Mouse (Mus musculus): Measurements from ENCODE around the gene 4930544D05Rik. TPM values are rescaled to one million over a fixed set of nuclear protein-coding genes. Genes with fewer than 3 reads are reported as not detected.

Gene 4930544D05Rik
- total and polyA plus RNA-seq, 2 experiments: not detected

DNA sequence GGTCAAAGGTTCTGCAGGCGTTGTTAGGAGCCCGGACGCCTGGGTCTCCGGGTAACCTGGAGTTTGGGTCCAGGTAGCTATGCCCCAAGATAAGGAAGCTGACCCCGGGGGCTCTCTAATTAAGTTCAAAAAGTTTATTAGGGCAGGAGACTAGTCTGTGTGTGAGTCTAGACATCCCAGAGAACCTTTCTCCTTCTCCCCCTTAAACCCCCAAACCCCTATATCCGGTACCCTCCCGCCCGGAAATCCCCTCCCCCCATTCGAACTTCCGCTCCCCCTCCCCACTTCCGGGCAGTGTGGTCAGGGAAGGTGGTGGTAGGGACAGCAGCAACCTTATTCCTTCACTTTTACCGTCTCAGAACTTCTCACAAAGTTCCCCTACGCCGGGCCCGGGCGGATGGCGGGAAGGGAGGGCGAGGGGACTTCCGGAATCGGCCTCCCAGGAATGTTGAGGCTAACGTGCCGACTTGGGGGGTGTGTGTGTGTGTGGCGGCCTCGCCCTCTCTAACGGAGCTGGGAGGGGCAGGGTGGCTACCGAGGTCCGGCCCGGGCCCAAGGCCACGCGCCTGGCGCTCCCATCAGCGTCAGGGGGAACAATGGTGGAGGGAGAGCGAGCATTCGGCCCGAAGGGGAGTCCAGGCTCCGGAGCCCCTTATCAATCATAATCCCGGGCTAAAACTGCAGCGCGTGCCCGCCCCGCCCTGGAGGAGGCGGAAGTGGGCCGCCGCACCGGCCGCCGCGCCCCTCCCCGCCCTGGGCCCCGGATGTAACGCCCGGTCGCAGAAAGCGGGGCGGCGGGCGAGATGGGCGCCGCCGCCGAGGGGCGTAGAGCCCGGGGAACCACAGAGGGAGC lies 37.9 kb downstream of the 4930544D05Rik start:
- peak overlapping the region; percentile 98 for H3K9ac ChIP-seq (ENCODE audit: low read depth, low read length)
- H3K4me1 ChIP-seq (ENCODE audit: control insufficient read depth, insufficient read depth, low read length): peaks cover 19% of the 10 kb centered on the region
- TF ChIP-seq CTCF (IDR thresholded peaks at IDR 0.05; ENCODE audit: low read depth, low read length): no peak
- no peak for TF ChIP-seq POLR2A (IDR thresholded peaks at IDR 0.05; ENCODE audit: extremely low read depth, insufficient read depth, low read length)
- H3K27ac ChIP-seq (replicated peaks; ENCODE audit: insufficient read depth, low read depth, low read length): peak overlapping the region; percentile 97
- peak overlapping the region; percentile 96 for H3K4me3 ChIP-seq (ENCODE audit: insufficient read depth, low read depth, low read length)
- WGBS: under 1% methylated on average over 62 of the region's 63 CpGs
- peaks cover 29% of the 10 kb centered on the region for H3K79me2 ChIP-seq (ENCODE audit: control insufficient read depth, insufficient read depth, low read length)
- H3K36me3 ChIP-seq (ENCODE audit: control insufficient read depth, insufficient read depth, low read length): peaks cover 36% of the 10 kb centered on the region
- DNase-seq (ENCODE audit: extremely low read depth, low read depth, low spot score): no peak
- H3K27me3 ChIP-seq (ENCODE audit: control insufficient read depth, insufficient read depth, low read length): no peaks in the 10 kb centered on the region

DNA sequence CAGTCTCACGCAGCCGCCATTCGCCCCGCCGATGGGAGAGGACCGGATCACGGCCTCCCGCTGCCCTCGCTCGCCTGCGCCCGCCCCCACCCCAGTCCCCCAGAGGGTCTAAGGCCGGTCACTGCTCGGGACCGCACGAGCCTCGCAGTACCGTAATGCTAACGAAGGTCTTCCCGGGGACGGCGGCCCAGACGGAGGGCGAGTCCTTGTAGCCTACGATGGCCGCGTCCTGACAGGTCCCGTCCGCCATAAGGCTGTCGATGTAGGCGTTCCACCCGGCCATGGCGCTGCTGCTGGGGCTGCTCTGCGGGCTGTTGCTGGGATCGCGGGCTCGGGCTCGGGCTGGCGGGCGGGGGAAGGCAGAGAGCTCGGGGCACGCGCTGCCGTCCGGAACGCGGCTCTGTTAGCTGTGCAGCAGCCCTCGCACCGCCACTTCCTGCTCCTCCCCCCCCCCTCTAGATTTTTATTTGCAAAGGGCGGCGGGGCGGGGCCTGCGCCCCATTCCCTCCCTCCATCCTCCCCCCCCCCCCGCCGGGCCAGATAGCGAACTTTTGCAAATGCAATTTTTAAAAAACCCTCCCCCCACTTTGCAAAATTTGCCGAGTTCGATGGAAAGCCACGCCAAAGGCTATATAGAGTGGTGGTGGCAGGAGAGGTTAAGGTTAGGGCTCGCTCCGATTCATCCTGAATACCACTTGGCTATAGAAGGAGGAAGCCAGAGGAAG lies 38.7 kb downstream of the 4930544D05Rik start, which contains the start of gene Pfn1:
Gene Pfn1, minus strand, starts transcription at position 447 of the 725 bp plus-strand sequence.
- Histone ChIP-seq H3K27me3 (ENCODE audit: control insufficient read depth, insufficient read depth, low read length) (no peaks in the 10 kb centered on the region), H3K4me1 (ENCODE audit: control insufficient read depth, insufficient read depth, low read length) (peaks cover 14% of the 10 kb centered on the region), H3K36me3 (ENCODE audit: control insufficient read depth, insufficient read depth, low read length) (peaks cover 32% of the 10 kb centered on the region), H3K27ac (replicated peaks; ENCODE audit: insufficient read depth, low read depth, low read length) (peak within 1 kb of the TSS; percentile 97), H3K79me2 (ENCODE audit: control insufficient read depth, insufficient read depth, low read length) (peaks cover 24% of the 10 kb centered on the region), H3K4me3 (ENCODE audit: insufficient read depth, low read depth, low read length) (peak within 1 kb of the TSS; percentile 96), H3K9ac (ENCODE audit: low read depth, low read length) (peak within 1 kb of the TSS; percentile 98)
- TF ChIP-seq CTCF (IDR thresholded peaks at IDR 0.05; ENCODE audit: low read depth, low read length): no peak
- peak; percentile 97 for TF ChIP-seq POLR2A (IDR thresholded peaks at IDR 0.05; ENCODE audit: extremely low read depth, insufficient read depth, low read length)
- under 1% methylated on average over 60 of the region's 61 CpGs for WGBS
- DNase-seq (ENCODE audit: extremely low read depth, low read depth, low spot score): peak; percentile 73

DNA sequence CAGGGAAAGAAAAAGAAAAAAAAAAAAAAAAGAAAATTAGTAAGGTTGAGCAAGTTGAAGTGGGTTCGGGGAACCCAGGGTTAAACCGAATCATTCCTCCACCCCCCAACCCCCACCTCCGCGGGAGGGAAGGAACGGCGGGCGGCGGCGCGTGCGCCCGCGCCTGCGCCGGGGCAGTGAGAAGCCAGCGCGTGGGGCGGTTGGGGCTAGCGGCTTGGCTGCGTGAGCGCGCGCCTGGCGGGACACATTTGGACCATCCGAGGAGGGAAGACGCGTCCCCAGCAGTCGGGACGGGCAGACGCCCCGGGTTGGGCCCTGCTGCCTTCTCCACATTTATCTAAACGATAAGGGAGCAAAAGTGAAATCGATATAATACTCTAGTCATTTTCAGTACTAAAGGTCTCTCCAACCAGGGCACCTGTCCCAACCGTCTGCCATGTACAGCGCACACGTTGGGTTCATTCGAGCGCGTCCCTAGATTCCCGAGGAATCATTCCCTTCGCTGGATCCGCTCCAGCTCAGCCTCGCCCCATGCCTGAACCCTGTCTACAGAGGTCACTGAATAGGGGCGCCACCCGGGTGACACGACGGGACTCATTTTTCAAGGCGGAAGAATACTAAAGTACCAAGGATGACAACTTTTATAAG lies 39.4 kb downstream of the 4930544D05Rik start:
- peak overlapping the region; percentile 56 for H3K9ac ChIP-seq (ENCODE audit: low read depth, low read length)
- peak; percentile 75 for TF ChIP-seq POLR2A (IDR thresholded peaks at IDR 0.05; ENCODE audit: extremely low read depth, insufficient read depth, low read length)
- no peak for TF ChIP-seq CTCF (IDR thresholded peaks at IDR 0.05; ENCODE audit: low read depth, low read length)
- DNase-seq (ENCODE audit: extremely low read depth, low read depth, low spot score): peak; percentile 88
- H3K4me3 ChIP-seq (ENCODE audit: insufficient read depth, low read depth, low read length): peak overlapping the region; percentile 53
- WGBS: under 1% methylated on average over 48 of the region's 48 CpGs
- H3K79me2 ChIP-seq (ENCODE audit: control insufficient read depth, insufficient read depth, low read length): peaks cover 23% of the 10 kb centered on the region
- H3K36me3 ChIP-seq (ENCODE audit: control insufficient read depth, insufficient read depth, low read length): peaks cover 26% of the 10 kb centered on the region
- H3K27me3 ChIP-seq (ENCODE audit: control insufficient read depth, insufficient read depth, low read length): no peaks in the 10 kb centered on the region
- peak overlapping the region; percentile 75 for H3K27ac ChIP-seq (replicated peaks; ENCODE audit: insufficient read depth, low read depth, low read length)
- peaks cover 14% of the 10 kb centered on the region for H3K4me1 ChIP-seq (ENCODE audit: control insufficient read depth, insufficient read depth, low read length)

DNA sequence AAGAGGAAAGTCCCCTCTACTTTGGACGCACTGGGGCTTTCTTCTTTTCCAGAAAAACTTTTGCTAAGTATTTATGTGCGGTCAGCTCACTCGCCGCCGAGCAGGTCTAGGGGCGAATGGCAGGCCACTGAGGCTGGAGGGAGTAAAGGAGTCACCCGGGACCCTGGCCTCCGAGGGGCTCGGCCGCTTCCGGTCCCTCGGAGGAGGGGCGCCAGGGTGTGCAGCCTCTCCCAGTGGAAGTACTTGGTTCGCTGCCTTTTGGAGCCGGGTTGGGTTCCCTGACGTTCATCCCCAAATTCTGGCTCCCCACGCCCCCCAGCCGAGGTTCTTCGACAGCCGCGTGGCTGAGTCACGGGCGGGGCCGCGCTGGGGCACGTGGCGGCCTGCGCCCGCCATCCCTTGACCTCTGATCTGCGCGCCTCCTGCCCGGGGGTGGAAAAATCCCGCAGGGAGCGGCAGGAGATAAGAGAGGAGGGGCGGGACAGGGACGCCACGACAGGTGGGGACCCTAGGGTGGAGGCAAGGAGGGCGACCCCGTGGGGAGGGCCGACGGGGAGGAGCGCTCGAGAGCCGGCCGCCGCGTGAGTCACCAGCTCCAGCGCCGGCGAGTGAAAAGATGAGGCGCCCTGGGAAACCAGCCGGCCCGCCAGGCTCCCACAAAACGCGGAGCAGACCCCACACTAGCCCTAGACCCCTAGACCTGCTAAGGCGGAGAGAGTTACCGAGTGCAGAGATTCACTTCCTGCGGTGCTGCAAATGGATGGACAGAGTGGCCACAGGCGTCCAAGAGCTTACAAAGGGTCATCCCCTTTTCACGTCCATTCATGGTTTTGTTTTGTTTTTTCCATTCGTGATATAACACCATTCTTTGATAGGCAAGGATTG lies 40.2 kb downstream of the 4930544D05Rik start:
- Histone ChIP-seq H3K36me3 (ENCODE audit: control insufficient read depth, insufficient read depth, low read length) (peaks cover 21% of the 10 kb centered on the region), H3K79me2 (ENCODE audit: control insufficient read depth, insufficient read depth, low read length) (peaks cover 23% of the 10 kb centered on the region), H3K27ac (replicated peaks; ENCODE audit: insufficient read depth, low read depth, low read length) (peak overlapping the region; percentile 75), H3K9ac (ENCODE audit: low read depth, low read length) (peak overlapping the region; percentile 66), H3K4me3 (ENCODE audit: insufficient read depth, low read depth, low read length) (peak overlapping the region; percentile 53), H3K4me1 (ENCODE audit: control insufficient read depth, insufficient read depth, low read length) (peaks cover 14% of the 10 kb centered on the region), H3K27me3 (ENCODE audit: control insufficient read depth, insufficient read depth, low read length) (no peaks in the 10 kb centered on the region)
- DNase-seq (ENCODE audit: extremely low read depth, low read depth, low spot score): peak; percentile 30
- WGBS: 5% methylated on average over 61 of the region's 61 CpGs
- TF ChIP-seq POLR2A (IDR thresholded peaks at IDR 0.05; ENCODE audit: extremely low read depth, insufficient read depth, low read length) (0 out of 2 replicates have a peak, but pooled peaks have one; percentile 6), CTCF (IDR thresholded peaks at IDR 0.05; ENCODE audit: low read depth, low read length) (no peak)

DNA sequence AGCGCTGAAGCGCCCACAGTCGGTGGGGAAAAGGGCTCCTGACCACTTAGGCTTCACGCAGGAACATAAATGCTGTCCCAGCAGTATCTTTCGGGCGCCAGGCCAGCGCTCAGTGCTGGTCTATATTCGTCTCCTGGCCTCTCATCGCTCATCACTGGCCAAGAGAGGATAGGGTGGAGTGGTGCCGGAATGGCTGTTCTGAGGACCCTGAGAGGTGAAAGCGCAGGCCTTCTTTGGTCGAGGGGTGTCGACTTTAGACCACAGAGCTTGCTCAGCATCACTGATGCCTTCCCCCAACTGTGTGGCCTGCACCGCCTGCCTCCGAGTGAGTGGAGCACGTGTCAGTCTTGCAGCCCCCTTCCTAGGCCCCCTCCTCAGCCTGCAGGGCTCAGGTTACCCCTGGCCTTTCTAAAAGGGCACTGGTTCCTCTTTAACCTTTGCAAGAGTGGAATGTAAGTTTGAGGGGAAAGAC lies 40.8 kb downstream of the 4930544D05Rik start:
- no peak for DNase-seq (ENCODE audit: extremely low read depth, low read depth, low spot score)
- peaks cover 15% of the 10 kb centered on the region for H3K36me3 ChIP-seq (ENCODE audit: control insufficient read depth, insufficient read depth, low read length)

More for the DNA sequence above, 40.8 kb downstream of the 4930544D05Rik start:
- no peak for TF ChIP-seq POLR2A (IDR thresholded peaks at IDR 0.05; ENCODE audit: extremely low read depth, insufficient read depth, low read length)
- no peak for TF ChIP-seq CTCF (IDR thresholded peaks at IDR 0.05; ENCODE audit: low read depth, low read length)
- Histone ChIP-seq H3K27me3 (ENCODE audit: control insufficient read depth, insufficient read depth, low read length) (no peaks in the 10 kb centered on the region), H3K79me2 (ENCODE audit: control insufficient read depth, insufficient read depth, low read length) (peaks cover 23% of the 10 kb centered on the region), H3K27ac (replicated peaks; ENCODE audit: insufficient read depth, low read depth, low read length) (peak overlapping the region; percentile 75; the same call in 1 of the 2 replicates), H3K9ac (ENCODE audit: low read depth, low read length) (peak overlapping the region; percentile 66), H3K4me3 (ENCODE audit: insufficient read depth, low read depth, low read length) (peak overlapping the region; percentile 53; the same call in 1 of the 2 replicates), H3K4me1 (ENCODE audit: control insufficient read depth, insufficient read depth, low read length) (peaks cover 14% of the 10 kb centered on the region)
- 59% methylated on average over 16 of the region's 16 CpGs for WGBS

Measured in liver, adult 2 months (tissue).